Mouse (Mus musculus) right cerebral cortex, adult 18-20 months (tissue): ENCODE data around the gene Spata16.
"Not testable (repeated sequence)": the region's sequence is repeated elsewhere in the genome, so short reads cannot be mapped to it uniquely, and the experiment has no call there.

Experiments
- DNase-seq: peaks from one replicate; pipeline ENCODE4 v3.0.0; 2022; ENCODE audit warnings: mixed read lengths

The Spata16 gene

GRCm38 (mm10) chr3:26637402-26637801, at the start of gene Spata16:
TSS of gene Spata16 (plus strand) at chr3:26637620.
- no peak for DNase-seq

GRCm38 (mm10) chr3:26604861-26605260, 32.6 kb upstream of the Spata16 start:
- DNase-seq: no peak

DNA sequence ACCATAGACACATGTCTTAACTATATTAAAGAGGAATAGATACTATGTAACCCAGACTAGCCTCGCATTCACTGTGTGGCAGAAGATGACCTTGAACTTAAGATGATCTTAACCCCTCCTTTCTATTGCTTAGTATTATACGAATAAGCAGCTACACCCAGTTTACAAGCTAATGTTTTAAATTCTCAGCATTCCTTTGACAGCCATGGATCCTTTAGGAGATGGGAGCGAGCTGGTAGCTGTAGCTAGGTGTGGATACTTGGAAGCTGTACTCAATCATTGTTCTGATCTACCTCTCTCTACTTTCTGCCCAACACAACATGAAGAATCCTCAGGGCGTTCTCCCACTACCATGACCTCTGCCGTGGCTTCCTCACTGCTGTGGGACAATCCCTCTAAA, 28.9 kb upstream of the Spata16 start:
- DNase-seq: no peak

DNA sequence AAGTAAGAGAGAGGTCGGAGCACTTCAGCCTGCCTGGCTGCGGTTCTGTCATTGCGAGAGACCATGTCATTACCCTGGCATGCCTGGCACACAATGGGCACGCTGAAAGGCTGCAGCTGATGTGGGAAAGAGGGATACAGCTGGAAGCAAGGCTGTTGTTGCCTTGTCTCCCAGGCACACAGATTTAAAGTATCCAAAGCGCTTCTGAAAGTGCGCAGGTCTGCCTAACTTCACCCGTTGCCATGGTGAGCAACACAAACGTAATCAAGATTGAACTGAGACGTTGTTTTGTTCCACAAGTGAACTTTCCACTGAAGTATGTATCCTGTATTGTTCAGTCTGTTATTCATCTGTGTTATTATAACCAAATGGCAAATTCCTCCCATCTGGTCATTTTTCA, 1.8 kb downstream of the Spata16 start:
- DNase-seq: no peak

DNA sequence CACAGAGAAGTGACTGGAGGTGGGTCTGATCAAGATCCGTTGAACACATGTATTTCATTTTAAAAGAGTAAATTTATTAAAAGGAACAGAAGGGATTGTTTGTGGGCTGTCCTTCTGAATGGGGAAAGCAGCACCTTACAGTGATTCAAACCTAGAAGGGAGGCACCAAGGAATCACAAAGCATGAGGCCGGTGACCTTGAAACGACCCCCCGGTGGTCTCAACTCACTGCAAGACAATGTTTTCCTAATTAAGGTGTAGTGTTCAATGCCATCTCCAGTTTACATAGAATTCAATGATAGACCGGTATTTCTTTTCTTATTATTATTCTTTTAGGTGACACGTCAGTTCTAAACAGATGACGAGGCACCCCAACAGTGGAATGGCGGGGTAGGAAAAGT, 2.4 kb downstream of the Spata16 start:
- DNase-seq: no peak

DNA sequence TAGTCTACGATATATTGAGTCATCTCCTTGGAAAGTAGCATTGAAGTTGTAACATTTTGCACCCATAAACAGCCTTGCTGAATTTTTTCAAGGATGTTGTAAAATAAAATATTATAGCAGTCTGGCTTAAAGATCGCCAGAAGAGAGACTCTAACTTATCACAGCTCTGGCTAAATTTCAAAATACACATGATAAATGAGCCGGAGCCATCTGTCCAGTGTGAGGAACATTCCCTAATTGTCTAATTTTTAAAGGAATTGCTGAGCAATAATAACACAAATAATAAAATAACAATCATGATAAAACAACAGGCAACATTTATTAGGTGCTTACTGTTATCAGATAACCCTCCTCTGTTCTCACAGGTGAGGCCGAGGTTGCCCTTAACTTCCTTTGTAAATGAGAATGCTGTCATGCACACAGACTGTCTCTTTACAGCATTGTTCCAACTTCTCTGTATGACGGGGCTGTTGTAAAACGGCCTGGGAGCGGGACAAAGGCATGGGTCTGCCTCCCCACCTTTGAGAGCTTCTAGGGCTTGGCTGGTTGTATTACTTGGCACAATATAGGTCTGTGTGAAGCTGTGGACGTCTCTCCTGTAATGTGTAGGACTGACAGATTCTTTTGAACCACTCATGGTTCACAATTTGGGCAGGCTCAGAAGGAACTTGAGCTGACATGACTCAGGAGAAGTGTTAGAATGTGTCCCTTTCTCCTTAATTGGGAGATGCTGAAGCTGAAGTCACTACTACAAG, 3.1 kb downstream of the Spata16 start:
- no peak for DNase-seq

DNA sequence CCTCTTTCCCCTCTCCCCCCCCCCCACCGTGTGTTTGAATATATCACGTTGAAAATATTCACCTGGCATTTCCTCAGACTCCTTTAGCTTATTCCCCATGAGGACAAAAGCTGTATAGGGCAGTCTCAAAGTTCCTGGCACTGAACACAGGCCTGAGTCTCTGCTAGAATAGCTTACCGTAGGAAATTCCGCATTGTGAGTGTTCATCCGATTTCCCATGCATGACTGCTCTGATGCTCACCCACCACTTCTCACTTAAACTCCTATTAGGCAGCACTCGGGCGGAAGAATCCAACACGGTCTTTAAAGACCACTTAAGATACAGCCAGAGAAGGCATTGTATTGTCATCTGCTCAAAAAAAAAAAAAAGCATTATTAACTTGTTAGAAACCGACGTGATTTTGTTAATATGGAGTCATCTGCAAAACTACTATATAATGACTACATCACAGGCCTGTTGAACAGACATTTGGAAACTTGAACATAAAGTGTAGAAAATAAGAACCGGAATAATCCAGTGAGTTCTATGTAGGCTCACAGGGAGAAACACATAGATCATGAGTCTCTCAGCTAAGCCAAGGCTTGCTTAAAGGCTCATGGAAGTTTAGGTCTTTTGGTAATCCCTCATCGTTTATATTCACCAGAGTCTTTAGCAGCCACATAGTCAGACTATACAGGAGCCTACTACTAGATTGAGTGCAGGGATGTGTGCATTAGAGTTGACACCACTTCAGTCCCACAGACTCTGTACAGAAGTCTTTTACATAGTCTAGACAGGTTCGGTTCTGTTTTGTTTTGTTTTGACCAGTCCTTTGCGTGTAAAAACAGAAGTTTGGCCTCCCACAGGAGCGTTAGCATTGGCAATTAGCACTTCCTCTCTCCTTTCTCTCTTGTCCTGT, 4.2 kb downstream of the Spata16 start:
- DNase-seq: no peak

- no peak for DNase-seq
These were observed 6.7 kb downstream of the Spata16 start for GRCm38 (mm10) chr3:26644136-26644535.

- no peak for DNase-seq
These were observed 9.4 kb downstream of the Spata16 start for GRCm38 (mm10) chr3:26646834-26647233.

DNA sequence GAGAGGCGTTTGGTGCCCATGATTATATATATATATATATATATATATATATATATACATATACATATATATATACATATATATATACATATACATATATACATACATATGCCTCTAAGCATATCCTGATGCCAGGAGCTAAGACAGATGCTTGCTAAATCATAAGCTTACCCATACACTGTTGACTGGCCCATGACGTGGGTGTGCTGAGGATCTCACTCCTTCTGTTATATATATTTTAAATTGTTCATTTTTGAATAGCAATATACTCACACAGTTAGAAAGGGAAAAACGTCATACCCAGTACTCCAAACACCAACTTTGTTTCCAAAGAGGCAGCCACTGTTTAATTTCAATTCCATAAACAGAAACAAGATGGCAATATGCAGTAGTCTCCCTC, 48.4 kb downstream of the Spata16 start:
- no peak for DNase-seq

- DNase-seq: not testable (repeated sequence)
These were observed 72.1 kb downstream of the Spata16 start for GRCm38 (mm10) chr3:26709492-26709891.

DNA sequence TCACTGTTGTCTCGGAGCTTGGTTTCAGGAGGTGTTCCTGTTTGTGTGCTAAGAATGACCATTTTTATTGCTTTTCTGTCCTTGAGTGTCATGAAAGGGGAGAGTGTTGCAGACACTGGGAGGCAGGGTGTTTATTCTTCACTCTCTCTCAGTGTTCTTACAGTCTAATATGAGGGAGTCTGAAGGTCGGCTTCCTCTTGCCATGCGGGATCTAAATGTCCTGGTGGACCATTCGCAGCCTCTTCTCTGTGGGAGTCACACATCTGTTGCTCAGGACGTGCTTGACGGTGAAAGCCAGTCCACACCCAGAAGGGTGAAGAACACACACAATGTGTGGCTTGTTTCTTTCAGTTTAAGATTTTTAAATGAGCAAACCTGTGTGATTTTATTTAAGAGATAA, 90.1 kb downstream of the Spata16 start:
- no peak for DNase-seq

GRCm38 (mm10) chr3:26750492-26750891, 113.1 kb downstream of the Spata16 start:
- DNase-seq: no peak

DNA sequence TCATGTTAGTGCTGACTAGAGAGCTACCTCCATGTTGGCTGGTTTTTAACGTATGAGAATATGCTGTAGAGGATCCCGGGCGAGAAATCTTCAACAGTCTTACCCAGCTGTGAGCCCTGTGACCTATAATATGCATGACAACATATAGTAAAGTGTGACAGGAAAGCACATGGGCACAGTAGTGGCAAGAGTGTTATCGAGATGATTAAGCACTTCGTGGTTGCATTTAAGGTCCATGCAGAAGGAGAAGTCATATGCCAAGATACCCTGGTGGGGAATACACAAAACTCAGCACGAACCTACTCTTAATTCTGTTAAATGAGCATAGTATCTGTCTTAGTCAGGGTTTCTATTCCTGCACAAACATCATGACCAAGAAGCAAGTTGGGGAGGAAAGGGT, 115.0 kb downstream of the Spata16 start:
- no peak for DNase-seq

DNA sequence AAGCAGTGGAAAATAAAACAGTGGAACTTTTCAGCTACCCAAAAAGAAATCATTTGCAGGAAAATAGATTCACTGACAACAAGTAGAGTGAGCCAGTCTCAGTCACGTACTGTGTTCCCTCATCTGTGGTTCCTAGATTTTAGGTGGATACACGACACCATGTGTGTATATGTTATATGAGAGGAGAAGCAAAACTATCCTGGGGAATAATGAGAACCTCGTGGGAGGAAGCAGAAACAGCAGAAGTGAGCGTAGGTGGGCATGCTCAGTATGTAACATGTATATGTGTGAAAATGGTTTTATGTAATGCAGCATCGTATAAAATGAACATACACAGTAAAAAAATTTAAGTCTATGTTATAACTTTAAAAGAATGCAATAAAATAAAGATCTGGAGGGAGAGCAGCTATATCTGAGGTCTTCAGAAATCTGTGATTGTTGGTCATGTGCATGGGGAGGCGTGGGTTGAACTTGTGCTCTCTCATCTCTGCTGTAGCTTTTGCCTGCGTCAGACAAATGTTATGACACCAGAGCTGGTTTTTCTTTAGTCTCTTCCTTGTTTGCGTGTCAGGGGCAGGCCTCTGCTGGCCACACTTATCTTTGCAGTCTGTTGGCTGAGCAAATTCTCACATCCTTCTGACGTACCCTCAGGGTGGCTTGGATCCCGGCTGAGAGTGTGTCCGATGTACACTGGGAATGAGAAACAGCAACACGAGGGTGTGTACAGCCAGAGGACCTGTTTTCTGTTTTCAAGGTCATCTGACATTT, 156.1 kb downstream of the Spata16 start:
- DNase-seq: no peak

- no peak for DNase-seq
These were observed 158.6 kb downstream of the Spata16 start for GRCm38 (mm10) chr3:26795851-26796538.

- no peak for DNase-seq
These were observed 159.5 kb downstream of the Spata16 start for GRCm38 (mm10) chr3:26796954-26797353.

DNA sequence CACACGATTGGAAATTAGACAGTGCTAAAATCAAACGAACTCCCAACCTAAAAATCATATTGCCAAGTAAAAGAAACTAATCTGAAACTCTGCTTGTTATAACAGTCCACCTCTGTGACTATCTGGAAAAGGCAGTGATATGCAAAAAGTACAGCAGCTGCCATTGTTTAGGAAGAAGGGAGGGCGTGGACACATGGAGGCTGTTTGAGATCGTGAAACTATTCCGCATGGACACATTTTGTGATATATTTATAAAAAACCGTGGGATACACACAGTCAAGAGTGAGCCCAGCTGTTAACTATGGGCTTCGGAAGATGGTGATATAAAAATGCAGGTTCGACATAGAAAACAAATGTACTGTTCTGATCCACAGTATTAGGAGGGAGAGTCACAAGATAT, 176.9 kb downstream of the Spata16 start:
- peak; percentile 28 for DNase-seq

DNA sequence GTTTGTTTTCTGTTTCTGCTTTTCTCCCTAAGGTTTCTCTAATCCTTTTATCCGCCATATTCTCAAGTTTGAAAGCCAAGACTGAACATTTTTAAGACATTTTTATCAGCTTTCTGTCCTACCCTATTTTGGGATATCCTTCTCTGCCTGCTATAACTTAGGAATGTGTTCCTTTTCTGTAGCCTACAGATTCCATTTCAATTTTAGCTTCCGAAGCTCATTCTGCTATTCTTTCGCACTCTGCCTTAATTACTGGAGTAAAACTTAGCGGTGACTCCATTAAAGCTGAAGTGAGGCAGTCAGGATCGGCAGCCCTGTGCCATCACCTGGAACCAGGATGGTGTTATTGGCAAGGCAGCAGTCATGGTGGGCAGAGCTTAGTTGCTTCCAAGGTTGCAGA, 178.3 kb downstream of the Spata16 start:
- DNase-seq: no peak

DNA sequence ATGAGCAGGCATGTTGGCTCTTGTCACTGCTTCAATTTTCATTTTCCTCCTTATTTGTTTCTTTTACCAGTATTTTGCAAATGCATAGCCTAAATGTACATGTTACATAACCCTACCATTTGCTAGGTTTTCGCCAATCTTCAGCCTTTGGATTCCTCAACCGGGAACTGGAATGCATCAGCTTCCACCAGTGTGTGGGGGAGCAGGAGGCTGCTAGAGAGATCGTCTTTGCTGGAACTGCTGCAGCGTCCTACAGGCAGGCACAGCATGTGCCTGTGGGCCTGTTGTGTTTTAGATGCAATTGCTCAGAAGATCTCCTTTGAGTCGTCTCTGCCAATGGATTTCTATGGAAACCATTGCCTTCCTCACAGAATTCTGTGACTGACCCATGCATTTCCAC, 182.0 kb downstream of the Spata16 start:
- peak; percentile 49 for DNase-seq

DNA sequence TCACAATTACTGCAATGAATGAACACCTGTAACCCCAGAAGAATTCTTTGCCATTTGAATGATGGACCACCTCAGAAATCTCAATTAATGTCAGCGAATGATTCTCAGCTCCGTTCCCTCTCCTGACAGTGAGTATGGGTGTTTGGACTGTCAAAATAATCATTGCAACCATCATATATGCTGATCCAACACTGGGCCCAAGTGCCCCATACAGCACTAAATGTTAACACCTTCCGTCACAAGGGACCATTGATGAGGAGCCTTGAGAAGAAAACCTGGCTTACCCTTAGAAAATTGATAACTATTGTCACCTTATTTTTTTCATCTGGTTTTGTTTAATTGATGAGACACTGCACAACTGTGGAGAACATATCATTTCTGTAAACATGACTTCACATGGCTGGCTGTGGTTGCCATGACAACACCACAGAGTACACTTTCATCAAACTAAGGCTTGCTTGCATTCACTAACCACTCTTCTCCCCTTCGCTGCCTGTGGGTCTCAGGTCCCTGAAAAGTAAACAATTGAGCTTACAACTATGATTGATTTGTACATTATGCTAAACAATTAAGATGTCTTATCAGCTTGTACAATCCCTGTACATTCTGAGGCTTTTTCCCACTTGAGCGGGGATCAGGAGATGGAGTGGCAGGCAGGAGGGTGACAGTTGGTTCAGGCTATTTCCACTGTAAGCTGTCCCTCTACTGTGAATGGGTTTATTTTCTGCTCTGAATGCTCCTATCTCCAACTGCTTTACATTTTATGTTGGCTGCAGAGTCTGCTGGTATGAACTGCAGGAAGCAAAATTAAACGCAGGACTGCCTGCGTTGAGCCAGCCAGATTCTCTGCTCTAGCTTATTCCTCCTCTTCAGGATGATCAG, 189.8 kb downstream of the Spata16 start:
- peak; percentile 42 for DNase-seq

DNA sequence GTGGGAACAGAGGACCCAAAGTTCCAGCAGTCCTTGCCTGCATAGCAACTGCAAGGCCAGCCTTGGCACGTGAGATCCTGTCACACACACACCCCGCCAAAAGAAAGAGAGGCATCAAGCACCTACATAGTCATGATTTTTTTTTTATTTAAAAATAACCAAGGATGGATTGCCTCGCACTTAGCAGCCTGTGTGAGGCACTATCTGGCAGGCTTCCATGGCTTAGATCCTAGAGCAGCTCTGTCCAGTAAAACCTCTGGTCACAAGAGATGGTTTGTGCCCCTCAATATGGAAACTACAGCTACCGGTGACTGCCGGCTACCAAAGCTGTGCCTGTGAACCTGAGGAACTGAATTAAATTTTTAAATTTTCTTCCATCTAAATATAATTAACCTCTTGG, 195.5 kb downstream of the Spata16 start:
- no peak for DNase-seq
